In the genomic region with DNA sequence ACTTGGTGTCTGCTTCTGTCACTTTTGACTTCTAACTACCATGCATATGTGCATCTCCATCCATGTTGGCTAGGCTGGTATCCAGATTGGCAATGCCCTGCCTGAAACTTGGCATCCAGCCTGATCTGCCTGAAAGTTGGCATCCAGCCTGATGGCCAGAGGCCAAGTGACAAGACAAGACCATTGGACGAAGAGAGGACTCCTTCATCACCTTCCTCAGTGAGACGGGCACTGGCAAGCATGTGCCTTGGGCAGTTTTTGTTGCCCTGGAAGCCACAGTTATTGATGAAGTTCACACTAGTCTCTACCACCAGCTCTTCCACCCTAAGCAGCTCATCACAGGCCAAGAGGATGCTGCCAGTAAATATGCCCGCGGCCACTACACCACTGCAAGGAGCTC, we compare ENCODE assay signal across 11 mouse cellular contexts.
DNase-seq lines count a peak whose midpoint lies in the region; ATAC-seq and TF ChIP-seq lines count a peak whose summit lies in the region.
"Had no signal": no experiment of that assay in that cellular context is flagged by ENCODE, and none has a peak within 500 bp of the region (broad histone marks: within the 10 kb centered on the region; RNA-seq: fewer than 3 reads in every experiment).

No protein-coding gene starts in this region.

- ATAC-seq in hindbrain, embryonic 14.5 days (ENCODE audit: low FRiP score) = no peak
- no peak for ATAC-seq in hindbrain, embryonic 13.5 days (ENCODE audit: low FRiP score)
- ATAC-seq in stomach, postnatal 0 days (ENCODE audit: low FRiP score, low TSS enrichment) = no peak
- ATAC-seq in neural tube, embryonic 15.5 days (ENCODE audit: low FRiP score) = no peak
- ATAC-seq: intestine, embryonic 16.5 days had no signal

- no peaks in the 10 kb centered on the region for H3K27me3 ChIP-seq in hindbrain, embryonic 14.5 days (ENCODE audit: control insufficient read depth, insufficient read depth, low read length)
- H3K27me3 ChIP-seq in hindbrain, embryonic 13.5 days = no peaks in the 10 kb centered on the region
- no peaks in the 10 kb centered on the region for H3K27me3 ChIP-seq in stomach, postnatal 0 days (ENCODE audit: control insufficient read depth, insufficient read depth, low read length)
- no peaks in the 10 kb centered on the region for H3K27me3 ChIP-seq in neural tube, embryonic 15.5 days (replicated peaks)
- H3K27me3 ChIP-seq: midbrain, embryonic 12.5 days had no signal

- no peak overlapping the region for H3K9ac ChIP-seq in hindbrain, embryonic 14.5 days
- H3K9ac ChIP-seq in hindbrain, embryonic 13.5 days = no peak overlapping the region
- H3K9ac ChIP-seq in stomach, postnatal 0 days (ENCODE audit: low read length) = no peak overlapping the region
- H3K9ac ChIP-seq in neural tube, embryonic 15.5 days (replicated peaks) = no peak overlapping the region
- H3K9ac ChIP-seq: lung, embryonic 14.5 days; midbrain, embryonic 12.5 days had no signal

- TF ChIP-seq CTCF in stomach, postnatal 0 days (IDR thresholded peaks at IDR 0.05; ENCODE audit: low read depth) = no peak

- no peaks in the 10 kb centered on the region for H3K36me3 ChIP-seq in hindbrain, embryonic 14.5 days (replicated peaks; ENCODE audit: control insufficient read depth, insufficient read depth)
- H3K36me3 ChIP-seq in hindbrain, embryonic 13.5 days = peaks cover 5% of the 10 kb centered on the region
- no peaks in the 10 kb centered on the region for H3K36me3 ChIP-seq in stomach, postnatal 0 days (ENCODE audit: control insufficient read depth, insufficient read depth, low read length)
- H3K36me3 ChIP-seq in neural tube, embryonic 15.5 days = no peaks in the 10 kb centered on the region

- no peak overlapping the region for H3K27ac ChIP-seq in hindbrain, embryonic 14.5 days
- H3K27ac ChIP-seq in hindbrain, embryonic 13.5 days = no peak overlapping the region
- H3K27ac ChIP-seq in stomach, postnatal 0 days (replicated peaks) = no peak overlapping the region
- H3K27ac ChIP-seq in neural tube, embryonic 15.5 days (replicated peaks) = no peak overlapping the region
- H3K27ac ChIP-seq: midbrain, embryonic 12.5 days had no signal

- H3K4me2 ChIP-seq in hindbrain, embryonic 14.5 days (replicated peaks) = no peak overlapping the region
- H3K4me2 ChIP-seq in hindbrain, embryonic 13.5 days = no peak overlapping the region
- no peak overlapping the region for H3K4me2 ChIP-seq in stomach, postnatal 0 days (replicated peaks; ENCODE audit: low read depth)
- no peak overlapping the region for H3K4me2 ChIP-seq in neural tube, embryonic 15.5 days
- H3K4me2 ChIP-seq: lung, embryonic 14.5 days; midbrain, embryonic 12.5 days had no signal

- no peaks in the 10 kb centered on the region for H3K9me3 ChIP-seq in hindbrain, embryonic 14.5 days (ENCODE audit: control insufficient read depth, low read length)
- H3K9me3 ChIP-seq in hindbrain, embryonic 13.5 days = no peaks in the 10 kb centered on the region
- H3K9me3 ChIP-seq in stomach, postnatal 0 days (ENCODE audit: control insufficient read depth, low read length) = no peaks in the 10 kb centered on the region
- H3K9me3 ChIP-seq in neural tube, embryonic 15.5 days (replicated peaks) = no peaks in the 10 kb centered on the region
- H3K9me3 ChIP-seq: midbrain, embryonic 12.5 days had no signal

- DNase-seq in hindbrain, embryonic 14.5 days (ENCODE audit: low spot score) = peak; percentile 68
- DNase-seq in ovary, postnatal 36 days (ENCODE audit: low spot score) = peak; percentile 50
- DNase-seq in ovary, postnatal 14 days (ENCODE audit: low spot score) = no peak
- peak; percentile 92 for DNase-seq in cerebellum, adult 9-10 months
- DNase-seq in stomach, postnatal 0 days (ENCODE audit: low spot score) = peak; percentile 14
- no peak for DNase-seq in right cerebral cortex, postnatal 25 days
- DNase-seq: lung, embryonic 14.5 days had no signal

- peaks cover 11% of the 10 kb centered on the region; the same call in 1 of the 2 replicates for H3K4me1 ChIP-seq in hindbrain, embryonic 14.5 days (replicated peaks; ENCODE audit: control insufficient read depth, insufficient read depth, low read length)
- peaks cover 16% of the 10 kb centered on the region for H3K4me1 ChIP-seq in hindbrain, embryonic 13.5 days (replicated peaks)
- H3K4me1 ChIP-seq in stomach, postnatal 0 days (replicated peaks; ENCODE audit: control insufficient read depth, insufficient read depth) = no peaks in the 10 kb centered on the region
- H3K4me1 ChIP-seq in neural tube, embryonic 15.5 days = peaks cover 8% of the 10 kb centered on the region; the same call in 1 of the 2 replicates
- H3K4me1 ChIP-seq: midbrain, embryonic 12.5 days had no signal

- WGBS in hindbrain, embryonic 14.5 days = 77% methylated on average over 4 of the region's 4 CpGs
- whole genome bisulfite sequencing in hindbrain, embryonic 13.5 days = 77% methylated on average over 4 of the region's 4 CpGs
- WGBS in stomach, postnatal 0 days = 84% methylated on average over 4 of the region's 4 CpGs
- 67% methylated on average over 4 of the region's 4 CpGs for WGBS in neural tube, embryonic 15.5 days

- TF ChIP-seq EP300 in stomach, postnatal 0 days (optimal IDR thresholded peaks at IDR 0.05) = no peak

- H3K4me3 ChIP-seq in hindbrain, embryonic 14.5 days (replicated peaks; ENCODE audit: low read length) = no peak overlapping the region
- H3K4me3 ChIP-seq in hindbrain, embryonic 13.5 days = no peak overlapping the region
- H3K4me3 ChIP-seq in stomach, postnatal 0 days (ENCODE audit: low read depth, low read length) = no peak overlapping the region
- no peak overlapping the region for H3K4me3 ChIP-seq in neural tube, embryonic 15.5 days (replicated peaks)
- H3K4me3 ChIP-seq: midbrain, embryonic 12.5 days had no signal

Comparison
In these comparisons a context has a peak if more than half of its experiments do, and no peak if none do; other contexts are left out.
1. DNase-seq: peak in hindbrain, embryonic 14.5 days (single experiment), ovary, postnatal 36 days (single experiment), cerebellum, adult 9-10 months (single experiment) and stomach, postnatal 0 days (single experiment); none in ovary, postnatal 14 days (single experiment) and right cerebral cortex, postnatal 25 days (single experiment).